Mouse (Mus musculus) thymus, adult 2 months (tissue): ENCODE measurements around the gene Snca.

Source experiments
- CTCF ChIP-seq: fragments of 200-500 bp; IDR thresholded peaks from 2 replicates; pipeline ENCODE4 v1.5.1; 2012; ENCODE audit warnings: mild to moderate bottlenecking, control low read depth, low read length, moderate library complexity, borderline replicate concordance; ENCODE audit not compliant: control insufficient read depth, poor library complexity, insufficient read depth; ENCODE audit errors: extremely low read depth
- POLR2A ChIP-seq: fragments of 200-500 bp; IDR thresholded peaks from 2 replicates; pipeline ENCODE4 v1.6.1; 2012; ENCODE audit warnings: mild to moderate bottlenecking, low read length, control low read depth, moderate library complexity; ENCODE audit not compliant: control insufficient read depth, poor library complexity, insufficient read depth; ENCODE audit errors: extremely low read depth

GRCm38 (mm10) chr6:60741427-60742071 is 88.1 kb downstream of the Snca start:
- TF ChIP-seq CTCF: no peak
- no peak for TF ChIP-seq POLR2A
